Mouse (Mus musculus) left cerebral cortex, adult 8-10 months (tissue): ENCODE data around the gene Gcfc2. TPM values are rescaled to one million over a fixed set of nuclear protein-coding genes. Genes with fewer than 3 reads are reported as not detected.

Source experiments
- DNase-seq, 2 experiments: peaks; one replicate each; pipeline ENCODE4 v3.0.0; 2022; ENCODE audit warnings: low spot score in 2 of 2
- total RNA-seq, 4 experiments: library from RNA; stranded (reverse); gene quantifications; 2 replicates each; pipeline ENCODE4 v1.2.4; 2022

Gcfc2 gene
- 10 to 100 TPM in 3 of 4 experiments, 1 to 10 TPM in 1; 8.2 to 13.7 (median 10.7) TPM for total RNA-seq

- DNase-seq, result peak; percentile 87 to 95
Observed at GRCm38 (mm10) chr6:81923523-81924142, at the start of gene Gcfc2. Gcfc2 (plus strand) TSS chr6:81923669.

- DNase-seq, result no peak
Observed at GRCm38 (mm10) chr6:81895678-81896230, 27.7 kb upstream of the Gcfc2 start.

- no peak for DNase-seq
Observed at GRCm38 (mm10) chr6:81910302-81910855, 13.1 kb upstream of the Gcfc2 start.

GRCm38 (mm10) chr6:81911244-81911643, 12.2 kb upstream of the Gcfc2 start:
- DNase-seq, result no peak

GRCm38 (mm10) chr6:81911713-81912112, 11.8 kb upstream of the Gcfc2 start:
- DNase-seq, result no peak

GRCm38 (mm10) chr6:81912177-81912576, 11.3 kb upstream of the Gcfc2 start:
- DNase-seq, result peak in 1 of 2 experiments; percentile 80

- DNase-seq, result no peak
Observed at GRCm38 (mm10) chr6:81924304-81924703, 835 bp downstream of the Gcfc2 start.

GRCm38 (mm10) chr6:81929402-81929801, 5.9 kb downstream of the Gcfc2 start:
- DNase-seq, result no peak

- DNase-seq, result no peak
Observed at GRCm38 (mm10) chr6:81933281-81933680, 9.8 kb downstream of the Gcfc2 start.

GRCm38 (mm10) chr6:81941718-81942117, 18.2 kb downstream of the Gcfc2 start:
- no peak for DNase-seq

- DNase-seq, result no peak
Observed at GRCm38 (mm10) chr6:81943281-81943680, 19.8 kb downstream of the Gcfc2 start.

- DNase-seq, result no peak
Observed at GRCm38 (mm10) chr6:81944432-81944831, 21.0 kb downstream of the Gcfc2 start.

GRCm38 (mm10) chr6:81946906-81947305, 23.4 kb downstream of the Gcfc2 start:
- no peak for DNase-seq

- DNase-seq, result no peak
Observed at GRCm38 (mm10) chr6:81955133-81955532, 31.7 kb downstream of the Gcfc2 start.

- no peak for DNase-seq
Observed at GRCm38 (mm10) chr6:81956399-81956798, 32.9 kb downstream of the Gcfc2 start.

GRCm38 (mm10) chr6:81957992-81958391, 34.5 kb downstream of the Gcfc2 start:
- no peak for DNase-seq

GRCm38 (mm10) chr6:81959866-81960265, 36.4 kb downstream of the Gcfc2 start:
- no peak for DNase-seq

- DNase-seq, result no peak
Observed at GRCm38 (mm10) chr6:81960284-81960683, 36.8 kb downstream of the Gcfc2 start.

- DNase-seq, result peak; percentile 89
Observed at GRCm38 (mm10) chr6:81965296-81966067, 42.0 kb downstream of the Gcfc2 start, which contains the start of gene Mrpl19. Mrpl19 (minus strand) TSS chr6:81965958.

- DNase-seq, result no peak
Observed at GRCm38 (mm10) chr6:81966068-81966544, 42.6 kb downstream of the Gcfc2 start.

GRCm38 (mm10) chr6:81971196-81971595, 47.7 kb downstream of the Gcfc2 start:
- DNase-seq, result no peak

- no peak for DNase-seq
Observed at GRCm38 (mm10) chr6:81972595-81972994, 49.1 kb downstream of the Gcfc2 start.
